Mouse (Mus musculus): ENCODE measurements at regions not wholly inside any gene's neighbourhood (a gene's known extent, or its start where the extent isn't known, plus 50 kb on each side); places are given as distances from the start of the nearest gene placed in this dataset.

DNA sequence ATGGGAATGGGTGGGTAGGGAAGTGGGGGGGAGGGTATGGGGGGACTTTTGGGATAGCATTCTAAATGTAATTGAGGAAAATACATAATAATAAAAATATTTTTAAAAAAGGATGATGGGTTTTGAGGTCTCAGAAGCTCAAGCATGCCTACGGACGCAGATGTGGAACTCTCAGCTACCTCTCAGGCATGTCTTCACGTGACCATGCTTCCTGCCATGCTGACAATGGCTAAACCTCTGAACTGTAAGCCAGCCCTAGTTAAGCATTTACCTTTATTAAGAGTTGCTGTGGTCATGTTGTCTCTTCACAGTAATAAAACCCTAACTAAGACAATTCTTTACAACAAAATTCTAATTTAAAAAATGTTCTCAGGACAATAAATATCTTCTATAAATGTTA, 80.0 kb downstream of the Tex36 start:
- DNase-seq, result no peak

DNA sequence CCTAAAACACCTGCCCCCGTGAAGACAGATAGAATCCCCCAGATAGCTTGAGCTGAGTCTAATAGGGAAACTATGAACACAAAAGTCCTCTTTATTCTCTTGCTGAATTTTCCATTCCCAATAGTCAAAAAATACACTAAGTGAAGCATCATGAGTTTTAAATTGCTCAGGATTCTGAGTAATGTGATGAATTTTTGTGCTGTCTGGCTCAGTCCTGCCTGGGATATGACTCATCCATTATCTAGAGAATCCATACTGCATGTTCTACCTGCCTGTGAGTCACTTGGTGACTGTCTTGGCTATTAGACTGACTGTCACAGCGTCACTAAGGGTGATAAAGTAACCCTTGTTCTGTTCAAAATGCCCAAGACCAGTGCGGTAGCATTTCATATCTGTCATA, 83.0 kb downstream of the Tex36 start:
- DNase-seq, result no peak

DNA sequence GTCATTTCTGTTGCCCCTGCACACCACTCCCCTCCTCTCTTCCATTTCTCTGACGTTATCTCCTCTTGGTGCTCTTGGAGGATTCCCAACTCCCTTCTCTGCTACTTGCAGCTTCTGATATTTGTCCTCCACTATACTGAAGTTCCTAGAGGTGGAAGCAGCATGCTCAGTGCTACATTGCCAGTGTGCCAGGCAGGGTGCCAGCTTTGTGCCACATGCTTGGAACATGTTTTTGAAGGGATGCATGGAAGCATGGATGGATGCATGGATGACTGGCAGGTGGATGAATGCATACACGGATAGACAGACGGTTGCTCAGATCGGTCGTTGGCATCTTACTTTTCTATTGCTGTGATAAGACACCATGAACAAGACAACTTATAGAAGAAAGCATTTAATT, 84.4 kb downstream of the Tex36 start:
- no peak for DNase-seq

DNA sequence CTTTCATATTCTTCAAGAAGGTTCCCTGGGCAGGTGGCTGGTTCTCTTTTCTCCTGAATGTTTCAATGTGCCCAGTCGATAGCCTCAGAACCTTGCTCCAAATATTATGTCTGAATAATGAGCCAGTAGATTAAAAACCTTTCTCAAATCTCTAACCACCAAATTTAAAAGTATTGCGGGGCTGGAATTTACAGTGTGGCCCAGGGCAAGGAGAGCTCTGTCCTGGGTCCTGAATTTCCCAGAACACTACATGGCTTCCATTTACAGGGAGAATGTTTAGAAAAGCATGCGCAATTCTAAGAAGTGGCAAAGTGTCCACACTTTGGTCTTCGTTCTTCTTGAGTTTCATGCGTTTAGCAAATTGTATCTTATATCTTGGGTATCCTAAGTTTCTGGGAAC, 91.0 kb downstream of the Tex36 start:
- DNase-seq, result no peak

DNA sequence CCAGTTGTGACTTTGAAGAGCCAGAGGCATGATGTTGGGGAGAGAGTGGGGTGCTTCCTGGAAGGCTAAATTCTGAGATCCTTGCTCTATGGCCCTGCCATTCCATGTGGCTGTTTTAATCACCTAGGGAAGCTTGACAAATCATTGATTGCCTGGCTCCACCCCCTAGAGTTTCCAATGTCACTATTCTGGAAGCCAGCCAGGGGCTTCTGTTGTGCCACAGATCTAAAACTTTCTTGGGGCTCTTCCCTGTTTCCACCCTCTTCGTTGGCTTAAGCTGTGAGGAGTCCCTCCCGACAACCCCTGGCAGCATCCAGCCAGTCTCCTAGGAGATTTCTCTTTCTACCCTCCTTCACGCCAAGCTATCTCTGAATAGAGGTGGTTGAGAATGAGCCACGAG, 92.5 kb downstream of the Tex36 start:
- no peak for DNase-seq

DNA sequence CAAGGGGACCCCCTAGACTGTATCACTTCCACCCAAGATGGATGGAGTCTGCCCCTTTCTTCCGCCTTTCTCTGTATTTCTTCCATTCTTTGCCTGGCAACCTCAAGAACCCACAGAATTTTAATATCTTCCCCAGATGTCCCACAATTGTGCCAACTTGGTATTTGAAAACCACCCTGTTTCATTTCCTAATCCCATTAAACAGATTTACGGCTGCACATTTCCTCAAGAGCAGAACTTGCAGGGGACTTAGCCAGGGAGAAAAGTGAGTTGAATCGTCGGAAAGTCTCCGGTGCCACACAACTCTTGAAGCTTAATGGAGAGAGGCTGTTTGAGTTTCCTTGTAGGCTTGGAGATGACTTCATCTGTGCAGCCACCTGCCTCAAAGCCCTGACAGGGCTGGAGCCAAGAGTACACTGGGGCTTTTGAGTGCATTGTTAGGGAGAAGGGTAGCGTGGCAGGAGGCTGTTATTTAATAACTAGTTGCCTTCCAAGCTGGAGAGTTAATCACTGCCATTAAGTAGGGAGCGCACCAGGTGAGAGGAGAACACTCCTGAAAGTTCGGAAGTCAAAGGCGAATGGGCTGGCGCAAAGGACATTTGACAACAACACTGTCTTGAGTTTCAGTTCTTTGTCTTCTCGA, 93.5 kb downstream of the Tex36 start:
- DNase-seq, result no peak

DNA sequence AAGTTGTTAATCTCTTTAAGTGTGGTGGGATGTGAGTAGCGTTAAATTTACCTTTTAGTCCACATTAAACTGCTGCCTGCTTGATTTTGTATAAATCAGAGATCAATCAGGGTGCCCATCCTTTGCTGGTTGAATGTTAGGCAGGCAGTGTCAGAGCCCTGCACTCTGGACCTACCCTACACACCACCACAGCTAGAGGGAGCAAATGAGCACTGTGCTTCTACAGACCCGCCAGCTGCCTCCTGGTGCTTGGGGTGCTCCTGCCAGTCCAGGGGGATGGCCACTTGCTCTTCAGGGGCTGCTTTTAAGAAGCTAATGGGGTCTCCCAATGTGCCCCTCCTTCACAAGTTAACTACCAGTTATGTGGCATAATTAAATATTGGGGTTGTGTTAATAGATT, 96.3 kb downstream of the Tex36 start:
- no peak for DNase-seq

DNA sequence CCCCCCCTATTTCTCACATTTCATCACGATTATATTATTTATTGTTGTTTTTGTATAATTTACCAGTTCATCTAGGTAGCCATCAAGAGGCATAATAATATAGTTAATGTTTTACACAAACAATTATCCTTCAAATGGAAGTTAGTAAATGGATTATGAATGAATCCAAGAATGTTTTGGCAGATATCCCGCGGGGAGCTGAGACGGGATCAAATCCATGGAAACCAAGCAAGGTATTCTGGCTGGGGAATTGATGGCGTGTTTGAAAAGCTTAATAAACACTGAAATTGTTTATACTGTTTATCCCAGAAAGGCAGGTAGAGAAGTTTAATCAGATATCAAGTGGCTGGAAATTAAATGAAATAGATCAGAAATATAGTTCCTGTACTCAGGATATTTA, 98.0 kb downstream of the Tex36 start:
- no peak for DNase-seq

DNA sequence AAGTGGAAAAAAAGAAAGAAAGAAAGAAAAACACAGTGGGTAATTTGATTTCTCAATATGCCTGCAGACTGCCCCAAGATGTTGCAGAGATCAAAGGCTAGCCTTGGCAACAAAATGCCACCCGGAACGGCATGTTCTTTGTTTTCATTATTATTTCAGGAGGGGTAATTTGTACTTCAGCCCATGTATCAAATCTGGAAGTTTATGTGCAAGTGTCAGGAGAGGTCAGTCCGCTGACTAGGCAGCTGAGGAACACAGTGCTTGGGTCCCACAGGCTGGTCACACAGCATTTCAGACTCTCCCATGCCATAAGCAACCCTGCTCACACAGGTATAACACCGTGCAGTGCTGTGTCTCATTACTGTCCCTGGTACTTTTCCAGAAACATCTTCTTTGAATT, 99.2 kb downstream of the Tex36 start:
- no peak for DNase-seq

DNA sequence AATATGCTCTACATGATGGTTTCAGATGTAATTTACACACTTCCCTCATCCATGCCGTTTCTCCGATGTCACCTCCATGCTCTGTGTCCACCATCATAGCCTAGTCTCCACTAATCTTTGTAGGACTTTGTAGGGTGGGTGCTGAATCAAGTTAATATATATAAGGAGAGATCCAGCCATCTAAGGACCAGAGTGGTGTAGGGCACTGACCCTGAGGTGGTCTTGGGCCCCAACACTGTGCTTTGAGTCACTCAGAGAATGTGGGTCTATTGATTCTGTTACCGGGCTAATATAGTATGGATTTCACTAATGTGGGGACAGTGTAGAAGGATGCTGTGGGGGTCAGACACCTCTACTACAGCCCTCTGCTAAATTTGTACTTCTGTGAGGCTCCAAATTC, 104.4 kb downstream of the Tex36 start:
- DNase-seq, result no peak

DNA sequence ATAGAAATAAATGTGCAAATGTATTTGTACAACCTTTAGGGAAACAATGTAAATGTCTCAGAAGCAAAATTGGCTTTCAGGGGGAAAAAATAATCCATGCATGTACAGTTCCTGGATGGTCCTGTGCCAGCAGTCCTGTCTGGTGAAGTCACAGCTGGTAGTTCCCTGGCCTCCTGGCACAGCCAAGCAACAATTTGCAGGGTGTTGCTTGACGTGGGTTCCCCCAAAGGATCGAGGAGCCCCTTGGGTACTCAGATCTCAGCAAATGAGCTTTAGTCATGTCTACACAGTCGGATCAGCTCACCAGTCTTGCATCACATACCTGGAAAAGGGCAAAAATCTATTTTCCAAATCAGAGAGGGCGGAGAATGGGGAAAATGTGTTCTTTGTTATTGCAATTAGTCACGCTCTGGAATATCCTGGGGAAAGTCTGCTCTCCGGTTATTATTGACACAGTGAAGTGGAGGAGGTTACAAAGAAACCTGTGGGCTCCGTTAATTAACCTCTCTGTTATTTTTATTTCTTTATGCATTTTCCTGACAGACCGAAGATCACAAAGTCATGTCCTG, 106.9 kb downstream of the Tex36 start:
- no peak for DNase-seq

DNA sequence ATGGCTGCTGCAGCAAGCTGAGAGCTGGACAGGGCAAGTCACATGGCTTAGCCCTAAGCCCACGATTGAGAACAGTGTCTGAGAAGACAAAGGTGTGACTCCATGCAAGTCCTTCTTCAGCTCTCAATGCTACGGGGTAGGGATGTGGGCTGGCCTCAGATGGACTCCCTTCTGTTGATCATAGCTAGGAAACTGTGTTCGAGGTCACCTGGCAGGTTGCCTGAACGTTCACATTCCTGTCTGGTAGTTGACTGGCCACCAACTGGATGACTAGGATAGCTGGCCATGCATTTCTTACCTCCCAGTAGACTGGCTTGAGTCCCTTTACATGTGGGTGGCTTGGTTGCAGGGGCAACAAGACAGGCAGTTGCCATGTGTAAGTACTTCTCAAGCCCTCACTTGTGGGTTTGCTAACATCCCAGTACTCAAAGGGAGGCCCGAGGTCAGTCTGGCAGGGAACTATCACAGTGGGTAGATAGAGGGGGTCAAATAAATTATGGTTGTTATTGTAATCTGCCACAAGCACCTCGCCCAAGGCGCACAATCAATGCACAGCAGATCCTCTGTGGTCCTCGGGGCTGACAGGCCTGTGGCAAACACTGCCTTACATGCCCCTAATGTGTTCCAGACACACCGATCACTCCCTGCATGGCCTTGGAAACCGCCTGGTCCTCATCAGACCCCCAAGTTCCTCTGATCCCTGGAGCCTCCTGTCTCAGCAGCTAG, 107.5 kb downstream of the Tex36 start:
- no peak for DNase-seq

DNA sequence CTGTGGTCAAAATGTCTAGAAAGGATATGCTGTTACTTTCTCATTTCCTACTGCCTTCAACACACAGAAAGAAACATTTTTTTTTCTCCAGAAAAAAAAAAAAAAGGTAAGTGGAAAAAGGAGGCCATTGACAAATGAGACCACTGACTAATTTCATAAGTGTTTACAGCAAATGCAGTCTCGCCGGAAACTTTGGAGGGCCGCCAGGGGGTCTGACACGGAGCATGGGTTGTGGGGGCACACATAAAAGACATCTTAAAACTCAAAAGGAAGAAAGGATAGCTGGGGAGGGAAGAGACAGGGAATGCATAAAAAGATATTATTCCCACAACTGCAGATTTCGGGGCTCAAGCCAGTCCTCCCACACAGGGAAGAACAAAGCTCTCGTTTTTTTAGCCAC, 109.3 kb downstream of the Tex36 start:
- DNase-seq, result no peak

DNA sequence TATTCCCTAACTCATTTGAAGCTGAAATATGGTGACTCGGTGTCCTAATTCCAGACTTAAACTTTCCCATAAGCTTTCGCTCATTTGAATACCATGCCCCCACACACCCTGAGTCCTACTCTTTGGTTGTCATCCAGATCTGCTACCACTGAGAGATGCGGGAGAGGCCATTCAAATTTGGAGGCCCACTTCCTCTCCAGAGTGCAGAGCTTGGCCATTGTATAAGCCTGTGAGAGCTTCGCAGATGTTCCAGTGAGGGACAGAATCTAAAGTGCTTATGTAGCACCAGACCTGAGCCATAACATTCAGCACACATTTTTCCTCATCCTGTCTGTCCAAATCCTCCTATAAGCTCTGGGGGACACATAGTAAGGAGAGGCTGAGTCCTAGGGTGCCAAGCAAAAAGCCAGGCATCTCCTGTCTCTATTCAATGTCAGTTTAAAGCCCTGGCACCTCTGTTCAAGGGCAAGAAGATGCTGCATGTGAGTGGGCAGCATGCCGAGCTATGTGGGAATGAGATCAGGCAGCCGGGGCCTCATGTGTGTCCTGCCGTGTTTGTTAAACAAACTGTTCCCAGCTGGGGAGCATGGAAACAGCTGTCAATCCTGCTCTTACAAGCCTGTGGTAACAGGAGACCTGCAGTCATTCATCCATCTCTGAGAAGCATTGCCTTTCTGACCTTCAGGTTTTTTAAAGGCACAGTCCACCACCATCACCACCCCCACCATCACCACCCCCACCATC, 113.9 kb downstream of the Tex36 start:
- DNase-seq, result no peak

DNA sequence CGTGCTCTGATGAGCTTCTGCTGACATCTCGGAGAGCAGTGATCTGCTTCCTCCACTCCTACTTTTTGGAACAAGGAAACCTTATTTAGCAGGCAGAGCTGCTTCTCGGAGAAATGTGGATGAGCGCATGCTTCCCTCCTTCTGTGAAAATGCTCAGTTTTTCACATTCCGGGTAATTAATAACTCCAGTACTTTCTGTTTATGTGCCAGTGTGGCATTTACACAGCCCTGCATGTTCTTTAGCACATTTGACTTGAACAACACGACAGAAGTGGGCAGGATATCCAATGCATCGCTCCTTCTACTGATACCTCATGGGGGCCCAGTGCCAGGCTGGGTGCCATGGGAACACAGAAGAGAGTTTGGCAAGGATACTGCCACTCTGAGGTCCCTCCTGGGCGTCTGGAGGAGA, 117.5 kb downstream of the Tex36 start:
- DNase-seq, result no peak

DNA sequence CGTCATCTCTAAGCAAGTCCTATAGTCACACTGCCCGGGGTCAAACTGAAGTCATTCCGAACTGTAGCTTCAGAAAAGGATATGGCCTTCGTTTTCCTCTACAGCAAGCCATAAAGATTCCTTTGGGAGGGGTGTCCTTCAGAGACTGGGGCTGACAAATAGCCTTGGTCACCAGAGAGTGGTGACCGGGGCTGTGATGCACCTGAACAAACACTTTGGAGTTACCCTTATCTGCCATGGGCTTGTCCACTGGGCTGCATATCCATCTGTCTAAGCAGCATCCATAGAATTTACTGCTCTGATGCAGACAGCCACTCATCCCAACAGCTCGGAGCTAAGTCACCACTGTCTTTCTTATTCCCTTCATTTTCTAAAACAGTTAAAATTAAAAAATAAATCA, 120.4 kb downstream of the Tex36 start:
- DNase-seq, result no peak

DNA sequence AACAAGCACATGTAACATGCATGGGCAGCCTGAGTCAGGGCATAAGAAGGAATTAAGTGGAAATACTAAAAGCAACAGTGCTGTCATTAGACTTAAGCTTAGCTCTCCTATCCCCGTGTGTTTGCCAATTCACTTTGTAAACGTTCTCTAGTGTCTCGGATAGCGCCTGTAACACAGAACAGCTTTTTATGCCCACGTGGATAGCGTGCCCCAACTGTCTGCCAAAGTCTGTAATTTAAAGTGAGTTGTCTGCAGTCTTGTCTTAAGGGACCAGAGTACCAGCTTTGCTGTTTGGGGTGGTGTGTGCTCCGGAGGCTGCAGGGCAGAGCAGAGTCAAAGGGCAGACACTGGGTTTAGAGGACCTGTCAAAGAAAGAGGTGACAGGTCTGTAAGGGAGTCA, 122.3 kb downstream of the Tex36 start:
- DNase-seq, result no peak

DNA sequence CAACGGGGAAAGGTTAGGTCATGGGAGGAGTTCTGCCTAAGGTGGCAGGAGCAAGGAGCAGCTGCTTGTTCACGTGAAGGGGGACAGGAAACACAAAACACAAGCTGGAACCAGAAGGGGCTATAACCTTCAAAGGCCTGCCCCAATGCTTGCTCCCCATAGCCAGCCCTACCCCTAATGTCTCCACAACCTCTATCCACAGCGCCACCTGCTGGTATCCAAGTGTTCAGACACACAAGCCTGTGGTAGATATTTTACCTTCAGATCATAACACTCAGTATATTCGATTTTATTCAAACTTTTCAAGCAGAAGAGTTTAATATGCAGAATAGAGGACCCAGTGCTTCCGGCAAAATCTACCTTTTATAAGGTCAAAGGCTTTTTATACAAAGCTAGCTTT, 124.0 kb downstream of the Tex36 start:
- DNase-seq, result peak in 1 of 2 experiments; percentile 9

DNA sequence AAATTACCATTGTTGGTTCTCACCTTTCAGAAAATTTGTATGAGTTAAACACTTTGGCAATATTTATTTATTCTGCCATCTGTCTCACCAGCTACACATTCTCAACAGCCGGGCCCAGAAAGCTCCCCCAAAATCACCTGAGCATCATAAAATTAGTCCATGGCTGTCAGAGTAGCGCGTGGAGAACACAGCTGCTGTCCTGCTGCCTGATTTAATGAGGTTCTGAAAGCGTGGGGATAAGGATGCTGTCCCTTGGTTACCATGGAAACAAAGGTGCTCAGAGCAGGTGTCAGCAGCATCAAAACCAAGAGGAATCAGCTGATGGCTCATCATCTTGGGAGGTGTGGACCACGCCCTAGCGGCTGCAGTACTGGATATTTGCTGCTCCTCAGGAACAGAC, 124.7 kb downstream of the Tex36 start:
- DNase-seq, result no peak

DNA sequence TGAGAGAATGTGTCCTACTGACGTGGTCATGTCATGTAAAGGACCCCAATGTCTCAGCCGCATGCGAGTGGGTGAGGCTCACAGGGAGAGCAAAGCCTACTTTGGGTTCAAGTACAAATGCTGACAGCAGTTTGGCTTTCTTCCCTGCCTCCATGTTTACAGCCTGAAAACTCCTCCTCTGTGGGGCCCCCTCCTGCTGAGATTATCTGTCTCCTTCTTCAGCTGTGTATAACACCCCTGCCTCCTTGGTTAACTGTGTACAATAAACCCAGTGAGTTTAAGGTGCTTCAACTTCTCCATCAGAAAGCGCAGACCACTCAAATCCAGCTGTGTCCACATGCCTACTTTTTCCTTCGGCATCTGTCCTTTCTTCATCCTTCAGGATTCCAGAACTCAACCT, 130.3 kb downstream of the Tex36 start:
- DNase-seq, result no peak

DNA sequence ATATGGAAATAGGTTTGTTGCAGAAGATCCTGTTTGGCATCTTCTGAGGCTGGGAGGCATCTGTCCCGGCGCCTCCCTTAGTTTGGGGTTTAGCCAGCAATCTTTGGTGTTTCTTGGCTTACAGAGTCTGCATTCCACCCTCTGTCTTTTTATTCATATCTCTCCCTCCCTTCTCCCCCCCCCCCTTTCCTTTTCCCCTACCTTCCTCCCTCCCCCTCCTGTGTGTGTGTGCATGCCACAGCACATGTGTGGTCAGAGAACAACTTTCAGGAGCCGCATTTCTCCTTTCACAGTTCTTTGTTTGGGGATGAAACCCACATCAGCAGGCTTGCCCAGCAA, 131.4 kb downstream of the Tex36 start:
- DNase-seq, result no peak

DNA sequence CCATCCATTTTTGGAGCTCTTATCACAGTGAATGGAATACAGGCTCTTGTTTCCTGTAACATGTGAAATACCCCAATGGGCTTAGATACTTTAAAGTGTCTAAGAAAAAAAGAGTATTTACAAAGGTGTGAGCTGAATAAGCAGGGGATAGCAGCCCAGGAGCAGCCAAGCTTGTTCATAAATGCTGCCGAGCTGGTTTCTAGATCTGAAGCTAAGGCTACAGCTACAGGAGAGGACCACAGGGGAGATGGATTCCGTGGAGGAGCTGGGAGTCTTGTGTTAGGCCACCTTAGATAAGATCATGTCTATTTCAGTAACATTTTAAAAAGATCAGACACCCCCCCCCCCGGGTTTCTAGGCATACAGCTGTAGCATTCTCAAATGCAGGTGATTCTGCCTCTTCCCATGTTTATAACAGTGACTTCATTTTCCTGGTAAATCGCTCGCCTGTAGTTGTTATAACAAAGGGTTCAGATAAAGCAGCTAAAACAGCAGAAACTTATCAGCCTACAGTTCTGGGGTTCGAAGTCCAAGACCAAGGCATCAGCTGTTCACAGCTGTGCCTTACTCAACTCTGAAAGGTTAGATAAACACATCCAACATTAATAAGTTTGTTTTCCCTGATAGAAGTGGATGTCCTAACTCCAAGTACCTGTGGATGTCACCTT, 131.9 kb downstream of the Tex36 start:
- no peak for DNase-seq

DNA sequence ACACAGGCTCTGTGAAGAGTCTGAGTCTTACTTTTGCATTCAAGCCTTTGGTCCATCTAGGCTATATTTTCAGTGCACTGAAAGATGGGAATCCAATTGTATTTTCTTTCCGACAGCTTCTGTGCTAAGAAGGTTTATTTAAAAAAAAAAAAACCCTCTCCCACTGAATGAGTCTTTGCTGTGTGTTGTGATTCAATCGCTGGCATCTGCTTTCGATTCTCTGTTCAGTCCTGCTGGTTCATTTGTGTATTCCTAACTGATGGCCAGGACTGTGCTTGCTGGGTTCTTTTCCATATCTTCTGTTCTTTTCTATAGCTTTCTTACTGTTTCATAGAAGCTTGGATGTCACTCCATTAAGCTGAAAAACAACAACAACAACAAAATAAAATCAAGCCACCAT, 132.9 kb downstream of the Tex36 start:
- DNase-seq, result no peak

DNA sequence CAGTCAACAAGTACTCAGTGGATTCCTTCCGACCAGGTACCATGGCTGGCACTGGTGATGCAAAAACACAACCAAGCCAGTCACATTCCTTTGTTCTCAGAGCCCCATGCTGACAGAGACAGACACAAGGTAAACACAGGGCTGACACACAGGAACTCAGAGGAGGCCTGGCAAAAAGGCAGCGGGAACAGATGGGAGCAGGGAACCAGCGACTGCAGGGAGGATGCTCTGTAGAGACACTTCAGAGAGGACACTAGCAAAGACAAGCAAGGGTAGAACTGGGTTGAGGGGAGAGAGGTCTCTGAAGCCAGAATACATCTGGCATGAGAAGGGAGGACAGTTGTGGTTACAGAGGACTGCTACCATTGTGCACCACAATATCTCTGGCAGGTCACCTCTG, 133.6 kb downstream of the Tex36 start:
- no peak for DNase-seq

Data from B cell, adult 2 months (primary cell).